Mouse (Mus musculus) intestine, embryonic 16.5 days (tissue): ENCODE measurements at regions not wholly inside any gene's neighbourhood (a gene's known extent, or its start where the extent isn't known, plus 50 kb on each side); places are given as distances from the start of the nearest gene placed in this dataset.

ENCODE experiments used
- ATAC-seq: fragments of 200-750 bp; cut with Nextera tagmentation; 2 replicates; pipeline ENCODE4 v1.8.0; 2017; ENCODE audit warnings: moderate TSS enrichment, moderate library complexity
- H3K27ac ChIP-seq: fragments of 300-500 bp; sonication (generic); 2 replicates; pipeline ENCODE4 v1.5.1; 2014; ENCODE audit warnings: mild to moderate bottlenecking, low read length
- H3K27me3 ChIP-seq: fragments of 300-500 bp; sonication (generic); replicated peaks from 2 replicates; pipeline ENCODE4 v1.6.1; 2014; ENCODE audit warnings: low read length, control low read depth, mixed read lengths; ENCODE audit not compliant: control insufficient read depth, insufficient read depth
- H3K36me3 ChIP-seq: fragments of 300-500 bp; sonication (generic); 2 replicates; pipeline ENCODE4 v1.6.1; 2014; ENCODE audit warnings: low read length, control low read depth; ENCODE audit not compliant: control insufficient read depth, insufficient read depth
- H3K4me1 ChIP-seq: fragments of 300-500 bp; sonication (generic); 2 replicates; pipeline ENCODE4 v1.6.1; 2014; ENCODE audit warnings: low read length, control low read depth, mixed read lengths; ENCODE audit not compliant: control insufficient read depth, insufficient read depth
- H3K4me2 ChIP-seq: fragments of 300-500 bp; sonication (generic); 2 replicates; pipeline ENCODE4 v1.6.1; 2014; ENCODE audit warnings: low read depth, low read length, control low read depth
- H3K4me3 ChIP-seq: fragments of 300-500 bp; sonication (generic); 2 replicates; pipeline ENCODE4 v1.5.1; 2014; ENCODE audit warnings: mild to moderate bottlenecking, low read length
- H3K9ac ChIP-seq: fragments of 300-500 bp; sonication (generic); 2 replicates; pipeline ENCODE4 v1.6.1; 2014; ENCODE audit warnings: low read depth, low read length
- H3K9me3 ChIP-seq: fragments of 300-500 bp; sonication (generic); 2 replicates; pipeline ENCODE4 v1.6.1; 2016; ENCODE audit warnings: low read length, control low read depth; ENCODE audit not compliant: control insufficient read depth
- WGBS: fragments of 180-500 bp; shearing (Covaris S2); extraction: QIAGEN DNeasy Blood & Tissue Kit; methylation state at CpG from one replicate; pipeline ENCODE4 v1.1.7; 2014; 5-methylcytosine and 5-hydroxymethylcytosine counted together

GRCm38 (mm10) chr9:47386646-47387045 lies 143.3 kb upstream of the Cadm1 start:
- no peaks in the 10 kb centered on the region for H3K4me1 ChIP-seq
- 71% methylated on average over 11 of the region's 11 CpGs for WGBS
- H3K36me3 ChIP-seq = no peaks in the 10 kb centered on the region
- H3K9ac ChIP-seq = no peak overlapping the region
- no peak overlapping the region for H3K4me2 ChIP-seq
- H3K27me3 ChIP-seq = no peaks in the 10 kb centered on the region
- H3K9me3 ChIP-seq = no peaks in the 10 kb centered on the region
- ATAC-seq = no peak
- no peak overlapping the region for H3K4me3 ChIP-seq
- H3K27ac ChIP-seq = no peak overlapping the region

GRCm38 (mm10) chr9:47387221-47387620 lies 142.8 kb upstream of the Cadm1 start:
- H3K9ac ChIP-seq = no peak overlapping the region
- no peak for ATAC-seq
- H3K4me1 ChIP-seq = no peaks in the 10 kb centered on the region
- H3K27ac ChIP-seq = no peak overlapping the region
- H3K4me3 ChIP-seq = no peak overlapping the region
- no peaks in the 10 kb centered on the region for H3K36me3 ChIP-seq
- no peak overlapping the region for H3K4me2 ChIP-seq
- no peaks in the 10 kb centered on the region for H3K9me3 ChIP-seq
- WGBS = 40% methylated on average over 4 of the region's 4 CpGs
- H3K27me3 ChIP-seq = no peaks in the 10 kb centered on the region

GRCm38 (mm10) chr9:47387716-47388300 lies 142.2 kb upstream of the Cadm1 start:
- H3K4me2 ChIP-seq = no peak overlapping the region
- WGBS = 46% methylated on average over 8 of the region's 8 CpGs
- ATAC-seq = no peak
- no peaks in the 10 kb centered on the region for H3K27me3 ChIP-seq
- no peak overlapping the region for H3K4me3 ChIP-seq
- no peak overlapping the region for H3K27ac ChIP-seq
- no peak overlapping the region for H3K9ac ChIP-seq
- H3K9me3 ChIP-seq = no peaks in the 10 kb centered on the region
- no peaks in the 10 kb centered on the region for H3K4me1 ChIP-seq
- H3K36me3 ChIP-seq = no peaks in the 10 kb centered on the region

GRCm38 (mm10) chr9:47389901-47390300 lies 140.1 kb upstream of the Cadm1 start:
- H3K4me1 ChIP-seq = no peaks in the 10 kb centered on the region
- no peak overlapping the region for H3K4me2 ChIP-seq
- H3K9me3 ChIP-seq = no peaks in the 10 kb centered on the region
- ATAC-seq = no peak
- WGBS = 90% methylated on average over 6 of the region's 6 CpGs
- no peak overlapping the region for H3K4me3 ChIP-seq
- no peaks in the 10 kb centered on the region for H3K36me3 ChIP-seq
- no peaks in the 10 kb centered on the region for H3K27me3 ChIP-seq
- no peak overlapping the region for H3K27ac ChIP-seq
- H3K9ac ChIP-seq = no peak overlapping the region

GRCm38 (mm10) chr9:47391669-47392068 lies 138.3 kb upstream of the Cadm1 start:
- Histone ChIP-seq H3K4me2 (no peak overlapping the region), H3K9ac (no peak overlapping the region), H3K27ac (no peak overlapping the region), H3K4me3 (no peak overlapping the region), H3K36me3 (no peaks in the 10 kb centered on the region), H3K27me3 (no peaks in the 10 kb centered on the region), H3K4me1 (no peaks in the 10 kb centered on the region), H3K9me3 (no peaks in the 10 kb centered on the region)
- WGBS = 82% methylated on average over 5 of the region's 5 CpGs
- no peak for ATAC-seq

- Histone ChIP-seq H3K4me3 (no peak overlapping the region), H3K27me3 (no peaks in the 10 kb centered on the region), H3K9ac (no peak overlapping the region), H3K27ac (no peak overlapping the region), H3K4me1 (no peaks in the 10 kb centered on the region), H3K36me3 (no peaks in the 10 kb centered on the region), H3K4me2 (no peak overlapping the region), H3K9me3 (no peaks in the 10 kb centered on the region)
- ATAC-seq = no peak
- WGBS = 16% methylated on average over 2 of the region's 2 CpGs
Measured at GRCm38 (mm10) chr9:47399598-47399997, 130.4 kb upstream of the Cadm1 start.

- H3K27ac ChIP-seq = no peak overlapping the region
- 31% methylated on average over 7 of the region's 7 CpGs for WGBS
- H3K4me1 ChIP-seq = no peaks in the 10 kb centered on the region
- H3K4me3 ChIP-seq = no peak overlapping the region
- H3K27me3 ChIP-seq = no peaks in the 10 kb centered on the region
- H3K9me3 ChIP-seq = no peaks in the 10 kb centered on the region
- ATAC-seq = no peak
- H3K36me3 ChIP-seq = no peaks in the 10 kb centered on the region
- H3K4me2 ChIP-seq = no peak overlapping the region
- H3K9ac ChIP-seq = no peak overlapping the region
Measured at GRCm38 (mm10) chr9:47400117-47400823, 129.7 kb upstream of the Cadm1 start.

GRCm38 (mm10) chr9:47401511-47401910 lies 128.5 kb upstream of the Cadm1 start:
- H3K9me3 ChIP-seq = no peaks in the 10 kb centered on the region
- H3K27me3 ChIP-seq = no peaks in the 10 kb centered on the region
- H3K4me1 ChIP-seq = no peaks in the 10 kb centered on the region; the same call in 1 of the 2 replicates
- WGBS = 87% methylated on average over 11 of the region's 11 CpGs
- ATAC-seq = no peak
- H3K36me3 ChIP-seq = no peaks in the 10 kb centered on the region
- no peak overlapping the region for H3K4me2 ChIP-seq
- no peak overlapping the region for H3K27ac ChIP-seq
- H3K4me3 ChIP-seq = no peak overlapping the region
- H3K9ac ChIP-seq = no peak overlapping the region

- WGBS = 78% methylated on average over 11 of the region's 11 CpGs
- Histone ChIP-seq H3K4me3 (no peak overlapping the region), H3K27me3 (no peaks in the 10 kb centered on the region), H3K9ac (no peak overlapping the region), H3K36me3 (no peaks in the 10 kb centered on the region), H3K4me1 (no peaks in the 10 kb centered on the region; the same call in 1 of the 2 replicates), H3K4me2 (no peak overlapping the region), H3K27ac (no peak overlapping the region), H3K9me3 (no peaks in the 10 kb centered on the region)
- ATAC-seq = no peak
Measured at GRCm38 (mm10) chr9:47403317-47403716, 126.7 kb upstream of the Cadm1 start.

- H3K9me3 ChIP-seq = no peaks in the 10 kb centered on the region
- H3K4me1 ChIP-seq = no peaks in the 10 kb centered on the region; the same call in 1 of the 2 replicates
- no peak overlapping the region for H3K9ac ChIP-seq
- ATAC-seq = no peak
- WGBS = 48% methylated on average over 3 of the region's 3 CpGs
- H3K27me3 ChIP-seq = no peaks in the 10 kb centered on the region
- no peaks in the 10 kb centered on the region for H3K36me3 ChIP-seq
- H3K4me3 ChIP-seq = no peak overlapping the region
- no peak overlapping the region for H3K27ac ChIP-seq
- no peak overlapping the region for H3K4me2 ChIP-seq
Measured at GRCm38 (mm10) chr9:47404821-47405220, 125.2 kb upstream of the Cadm1 start.
